Mouse (Mus musculus) MEL (cell line): Measurements from ENCODE around the gene Arid1b. TPM values are rescaled to one million over a fixed set of nuclear protein-coding genes. Genes with fewer than 3 reads are reported as not detected.

Experiments used
- DNase-seq: peaks from one replicate; pipeline ENCODE4 v3.0.0; 2011; ENCODE audit warnings: low read depth, low spot score
- H3K27ac ChIP-seq: 2 replicates; pipeline ENCODE4 v1.5.1; 2012; ENCODE audit warnings: low read depth, mild to moderate bottlenecking, control low read depth, low read length, moderate library complexity; ENCODE audit not compliant: control insufficient read depth
- H3K27me3 ChIP-seq, 2 experiments: fragments of 150-350 bp in 1 of 2; sonication (generic) in 1 of 2; 2 replicates each; pipeline ENCODE4 v1.6.1; 2012; ENCODE audit warnings: low read length in 2 of 2, mild to moderate bottlenecking in 2 of 2, improper control_type of control experiment in 1 of 2, moderate library complexity in 1 of 2; ENCODE audit not compliant: insufficient read depth in 2 of 2, control insufficient read depth in 1 of 2
- H3K36me3 ChIP-seq, 2 experiments: 2 replicates each; pipeline ENCODE4 v1.6.1; 2012 to 2014; ENCODE audit warnings: low read length in 2 of 2, improper control_type of control experiment in 1 of 2, inconsistent platforms in 1 of 2, mild to moderate bottlenecking in 1 of 2; ENCODE audit not compliant: insufficient read depth in 2 of 2, control insufficient read depth in 1 of 2
- H3K4me1 ChIP-seq, 2 experiments: fragments of 150-350 bp in 1 of 2; sonication (generic) in 1 of 2; 2 replicates each; pipeline ENCODE4 v1.6.1; 2012; ENCODE audit warnings: low read length in 2 of 2, improper control_type of control experiment in 1 of 2, mild to moderate bottlenecking in 1 of 2; ENCODE audit not compliant: insufficient read depth in 2 of 2, control insufficient read depth in 1 of 2
- H3K4me3 ChIP-seq, 2 experiments: fragments of 150-350 bp in 1 of 2; sonication (generic) in 1 of 2; 2 replicates each; pipeline ENCODE4 v1.5.1; 2012; ENCODE audit warnings: low read depth in 2 of 2, low read length in 2 of 2, mild to moderate bottlenecking in 2 of 2, moderate library complexity in 2 of 2, control low read depth in 1 of 2, improper control_type of control experiment in 1 of 2; ENCODE audit not compliant: control insufficient read depth in 1 of 2, insufficient read depth in 1 of 2
- H3K79me2 ChIP-seq: 2 replicates; pipeline ENCODE4 v1.6.1; 2012; ENCODE audit warnings: mild to moderate bottlenecking, low read length, moderate library complexity; ENCODE audit not compliant: control insufficient read depth, poor library complexity, insufficient read depth
- H3K9ac ChIP-seq: 2 replicates; pipeline ENCODE4 v1.6.1; 2012; ENCODE audit warnings: low read depth, mild to moderate bottlenecking, control low read depth, low read length, moderate library complexity; ENCODE audit not compliant: control insufficient read depth, poor library complexity, severe bottlenecking
- H3K9me3 ChIP-seq: fragments of 150-350 bp; sonication (generic); replicated peaks from 2 replicates; pipeline ENCODE4 v1.6.1; 2012; ENCODE audit warnings: mild to moderate bottlenecking, low read length, improper control_type of control experiment, moderate library complexity; ENCODE audit not compliant: insufficient read depth
- BHLHE40 ChIP-seq: IDR thresholded peaks from 2 replicates; pipeline ENCODE4 v1.6.1; 2012; ENCODE audit warnings: low read depth, mild to moderate bottlenecking, inconsistent platforms, low read length, improper control_type of control experiment, borderline replicate concordance
- CHD1 ChIP-seq: IDR thresholded peaks from 2 replicates; pipeline ENCODE4 v1.6.1; 2012; ENCODE audit warnings: low read depth, mild to moderate bottlenecking, inconsistent platforms, low read length, improper control_type of control experiment
- CHD2 ChIP-seq: IDR thresholded peaks from 2 replicates; pipeline ENCODE4 v1.6.1; 2011; ENCODE audit warnings: low read length, improper control_type of control experiment
- CTCF ChIP-seq, 3 experiments: IDR thresholded peaks in 2 of 3; conservative IDR thresholded peaks in 1 of 3; 2 replicates each; pipeline ENCODE4 v1.5.1; 2011 to 2012; ENCODE audit warnings: low read length in 3 of 3, low read depth in 2 of 3, mild to moderate bottlenecking in 2 of 3, improper control_type of control experiment in 1 of 3, inconsistent platforms in 1 of 3, mixed read lengths in 1 of 3, moderate library complexity in 1 of 3; ENCODE audit not compliant: control insufficient read depth in 1 of 3, insufficient read depth in 1 of 3, poor library complexity in 1 of 3, severe bottlenecking in 1 of 3
- E2F4 ChIP-seq: IDR thresholded peaks from 2 replicates; pipeline ENCODE4 v1.6.1; 2011; ENCODE audit warnings: low read depth, low read length, improper control_type of control experiment, borderline replicate concordance
- ELF1 ChIP-seq: IDR thresholded peaks from 2 replicates; pipeline ENCODE4 v1.6.1; 2014; ENCODE audit warnings: low read depth, mild to moderate bottlenecking, inconsistent platforms, low read length, improper control_type of control experiment, moderate library complexity
- EP300 ChIP-seq, 2 experiments: IDR thresholded peaks; 2 replicates each; pipeline ENCODE4 v1.6.1; 2011; ENCODE audit warnings: improper control_type of control experiment in 2 of 2, low read length in 2 of 2, low read depth in 1 of 2, mild to moderate bottlenecking in 1 of 2
- GABPA ChIP-seq: IDR thresholded peaks from 2 replicates; pipeline ENCODE4 v1.6.1; 2012; ENCODE audit warnings: low read depth, mild to moderate bottlenecking, inconsistent platforms, low read length, improper control_type of control experiment, moderate library complexity
- GATA1 ChIP-seq: IDR thresholded peaks from 2 replicates; pipeline ENCODE4 v1.6.1; 2011; ENCODE audit warnings: low read depth, low read length, improper control_type of control experiment
- HCFC1 ChIP-seq: IDR thresholded peaks from 2 replicates; pipeline ENCODE4 v1.6.1; 2012; ENCODE audit warnings: low read depth, mild to moderate bottlenecking, inconsistent platforms, low read length, improper control_type of control experiment, moderate library complexity
- MAFK ChIP-seq: IDR thresholded peaks from 2 replicates; pipeline ENCODE4 v1.6.1; 2011; ENCODE audit warnings: low read depth, mild to moderate bottlenecking, low read length, improper control_type of control experiment, borderline replicate concordance
- MAX ChIP-seq: IDR thresholded peaks from 2 replicates; pipeline ENCODE4 v1.6.1; 2011; ENCODE audit warnings: low read length, improper control_type of control experiment
- MAZ ChIP-seq: IDR thresholded peaks from 2 replicates; pipeline ENCODE4 v1.6.1; 2012; ENCODE audit warnings: low read depth, mild to moderate bottlenecking, inconsistent platforms, low read length, improper control_type of control experiment
- MEF2A ChIP-seq: IDR thresholded peaks from 2 replicates; pipeline ENCODE4 v1.6.1; 2014; ENCODE audit warnings: low read depth, mild to moderate bottlenecking, inconsistent platforms, low read length, improper control_type of control experiment; ENCODE audit not compliant: poor library complexity, insufficient replicate concordance, severe bottlenecking; ENCODE audit errors: extremely low read depth
- MXI1 ChIP-seq: IDR thresholded peaks from 2 replicates; pipeline ENCODE4 v1.6.1; 2011; ENCODE audit warnings: mild to moderate bottlenecking, low read depth, low read length, improper control_type of control experiment
- MYB ChIP-seq: IDR thresholded peaks from 2 replicates; pipeline ENCODE4 v1.6.1; 2011; ENCODE audit warnings: mild to moderate bottlenecking, low read depth, low read length, improper control_type of control experiment
- MYC ChIP-seq: IDR thresholded peaks from 2 replicates; pipeline ENCODE4 v1.6.1; 2011; ENCODE audit warnings: low read depth, mild to moderate bottlenecking, low read length, improper control_type of control experiment, moderate library complexity
- POLR2A ChIP-seq, 2 experiments: IDR thresholded peaks; 2 replicates each; pipeline ENCODE4 v1.6.1; 2011 to 2012; ENCODE audit warnings: low read length in 2 of 2, mild to moderate bottlenecking in 2 of 2, control low read depth in 1 of 2, improper control_type of control experiment in 1 of 2, low read depth in 1 of 2, moderate library complexity in 1 of 2; ENCODE audit not compliant: control insufficient read depth in 1 of 2, insufficient read depth in 1 of 2, poor library complexity in 1 of 2
- POLR2AphosphoS5 ChIP-seq: IDR thresholded peaks from 2 replicates; pipeline ENCODE4 v1.6.1; 2012; ENCODE audit warnings: low read depth, borderline replicate concordance, mild to moderate bottlenecking, inconsistent platforms, low read length, moderate library complexity, mixed read lengths
- SMC3 ChIP-seq: IDR thresholded peaks from 2 replicates; pipeline ENCODE4 v1.6.1; 2011; ENCODE audit warnings: low read depth, low read length, improper control_type of control experiment
- TCF12 ChIP-seq: IDR thresholded peaks from 2 replicates; pipeline ENCODE4 v1.6.1; 2014; ENCODE audit warnings: low read depth, mild to moderate bottlenecking, inconsistent platforms, low read length, improper control_type of control experiment, moderate library complexity
- UBTF ChIP-seq: IDR thresholded peaks from 2 replicates; pipeline ENCODE4 v1.6.1; 2012; ENCODE audit warnings: low read depth, mild to moderate bottlenecking, inconsistent platforms, low read length, improper control_type of control experiment, moderate library complexity, borderline replicate concordance; ENCODE audit not compliant: insufficient read depth
- USF1 ChIP-seq: IDR thresholded peaks from 2 replicates; pipeline ENCODE4 v1.6.1; 2014; ENCODE audit warnings: low read depth, mild to moderate bottlenecking, inconsistent platforms, low read length, improper control_type of control experiment, moderate library complexity
- ZC3H11A ChIP-seq: IDR thresholded peaks from 2 replicates; pipeline ENCODE4 v1.6.1; 2012; ENCODE audit warnings: low read depth, mild to moderate bottlenecking, inconsistent platforms, low read length, improper control_type of control experiment
- ZKSCAN1 ChIP-seq: IDR thresholded peaks from 2 replicates; pipeline ENCODE4 v1.6.1; 2012; ENCODE audit warnings: low read depth, mild to moderate bottlenecking, inconsistent platforms, low read length, improper control_type of control experiment, moderate library complexity
- ZNF384 ChIP-seq: IDR thresholded peaks from 2 replicates; pipeline ENCODE4 v1.6.1; 2012; ENCODE audit warnings: low read depth, mild to moderate bottlenecking, inconsistent platforms, low read length, improper control_type of control experiment
- polyA plus RNA-seq, 2 experiments: library from polyadenylated mRNA; stranded (reverse) in 1 of 2; unstranded in 1 of 2; fragments of >175 nt in 1 of 2; fragments of >200 nt in 1 of 2; gene quantifications; 2 replicates each; pipeline versions ENCODE4 v1.2.1 to v1.2.4; 2012; ENCODE audit warnings: low replicate concordance in 2 of 2, low read depth in 1 of 2; ENCODE audit not compliant: insufficient read length in 2 of 2, insufficient read depth in 1 of 2, missing spikeins in 1 of 2
- total RNA-seq: library from RNA; depleted of rRNA; stranded (reverse); fragments of 300-350 nt; gene quantifications from 2 replicates; pipeline ENCODE4 v1.2.3, GENCODE M21; 2012

The Arid1b gene
- total and polyA plus RNA-seq, 3 experiments = 13.4 to 17.4 TPM; not detected in 1

DNA sequence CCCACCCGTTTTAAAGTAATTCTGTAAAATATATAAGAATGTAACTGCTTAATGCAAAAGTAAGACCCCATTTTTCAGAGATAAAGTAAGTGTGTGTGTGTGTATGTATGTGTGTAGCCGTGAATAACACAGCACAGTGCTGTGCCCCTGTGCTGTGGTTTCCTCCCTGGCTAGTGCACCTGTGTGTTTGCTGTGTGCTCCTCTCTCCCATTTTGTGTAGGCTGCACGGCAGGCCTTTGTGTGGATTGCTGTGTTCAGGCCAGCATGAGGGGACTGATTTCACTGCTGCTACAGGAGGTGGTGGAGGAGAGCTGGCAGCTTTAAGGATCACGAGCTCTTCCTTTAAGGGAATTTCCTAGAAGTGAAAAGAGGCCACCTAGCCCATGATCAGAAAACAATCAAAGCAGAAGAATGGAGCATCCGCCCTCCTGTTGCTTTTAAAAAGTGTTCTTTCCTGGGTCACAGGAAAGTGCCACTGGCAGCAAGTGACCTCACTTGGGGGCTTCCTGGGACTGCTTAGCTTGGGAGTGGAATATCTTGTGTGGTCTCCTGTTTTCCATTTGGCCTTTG, 66.5 kb downstream of the Arid1b start:
- Histone ChIP-seq H3K9me3 (no peaks in the 10 kb centered on the region), H3K79me2 (peaks cover 1% of the 10 kb centered on the region), H3K4me3 (no peak overlapping the region), H3K4me1 (peaks cover 12 to 23% of the 10 kb centered on the region in 2 experiments), H3K27me3 (no peaks in the 10 kb centered on the region), H3K9ac (no peak overlapping the region)
- no peak for DNase-seq
- no peak for TF ChIP-seq HCFC1
- TF ChIP-seq UBTF = no peak
- no peak for TF ChIP-seq MXI1
- no peak for TF ChIP-seq GABPA
- no peak for TF ChIP-seq CTCF (IDR thresholded peaks at IDR 0.05 in 2 of 3, conservative IDR thresholded peaks at IDR 0.05 in 1 of 3; ENCODE audit: control insufficient read depth in 1 of 3, insufficient read depth in 1 of 3, low read depth in 2 of 3, low read length in 3 of 3, poor library complexity in 1 of 3, severe bottlenecking in 1 of 3)
- no peak for TF ChIP-seq POLR2A (IDR thresholded peaks at IDR 0.05; ENCODE audit: control insufficient read depth in 1 of 2, insufficient read depth in 1 of 2, low read depth in 1 of 2, low read length in 2 of 2, poor library complexity in 1 of 2)
- no peak for TF ChIP-seq MEF2A
- TF ChIP-seq CHD2 = no peak
- TF ChIP-seq SMC3 = no peak
- TF ChIP-seq MAZ = no peak
- TF ChIP-seq ZNF384 = no peak
- TF ChIP-seq MAX = no peak
- no peak for TF ChIP-seq BHLHE40
- TF ChIP-seq USF1 = no peak
- no peak for TF ChIP-seq GATA1
- TF ChIP-seq TCF12 = no peak
- TF ChIP-seq E2F4 = no peak
- TF ChIP-seq, all 39 proteins: peak for 0
- Histone ChIP-seq H3K36me3 (peaks cover 2 to 20% of the 10 kb centered on the region in 2 experiments; a peak in 3 of 4 replicates), H3K27ac (no peak overlapping the region)

DNA sequence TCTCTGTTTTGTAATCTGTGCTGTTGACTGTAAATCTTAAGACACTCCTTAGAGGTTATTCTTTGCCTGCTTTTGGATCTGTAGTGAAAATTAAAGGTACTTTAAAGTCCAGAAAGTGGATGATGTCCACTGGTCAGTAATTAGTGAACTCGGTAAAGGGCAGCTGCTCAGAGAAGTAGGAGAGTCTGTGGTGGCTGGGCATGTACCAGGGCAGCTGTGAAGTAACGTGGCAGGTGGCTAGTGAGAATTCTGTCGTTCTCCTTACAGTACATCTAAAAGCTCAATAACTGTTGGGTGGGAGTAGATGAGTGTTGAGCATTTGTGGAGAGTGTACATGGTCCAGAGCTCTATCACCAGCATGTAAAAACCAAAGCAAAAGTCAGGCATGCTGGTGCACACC, 67.1 kb downstream of the Arid1b start:
- Histone ChIP-seq H3K27ac (no peak overlapping the region), H3K9me3 (no peaks in the 10 kb centered on the region), H3K79me2 (peaks cover 1% of the 10 kb centered on the region), H3K36me3 (peaks cover 2 to 20% of the 10 kb centered on the region in 2 experiments; a peak in 3 of 4 replicates), H3K9ac (no peak overlapping the region), H3K27me3 (no peaks in the 10 kb centered on the region), H3K4me3 (no peak overlapping the region), H3K4me1 (peaks cover 12 to 23% of the 10 kb centered on the region in 2 experiments)
- no peak for DNase-seq
- TF ChIP-seq USF1 = no peak
- no peak for TF ChIP-seq MYC
- no peak for TF ChIP-seq ZKSCAN1
- no peak for TF ChIP-seq POLR2AphosphoS5
- TF ChIP-seq ELF1 = no peak
- no peak for TF ChIP-seq MYB
- TF ChIP-seq CTCF (IDR thresholded peaks at IDR 0.05 in 2 of 3, conservative IDR thresholded peaks at IDR 0.05 in 1 of 3; ENCODE audit: control insufficient read depth in 1 of 3, insufficient read depth in 1 of 3, low read depth in 2 of 3, low read length in 3 of 3, poor library complexity in 1 of 3, severe bottlenecking in 1 of 3) = no peak
- no peak for TF ChIP-seq MEF2A
- TF ChIP-seq ZNF384 = no peak
- no peak for TF ChIP-seq MAFK
- TF ChIP-seq ZC3H11A = no peak
- no peak for TF ChIP-seq CHD1
- TF ChIP-seq EP300 (IDR thresholded peaks at IDR 0.05; ENCODE audit: low read depth in 1 of 2, low read length in 2 of 2) = no peak
